29 mouse cellular contexts compared by ENCODE assay signal in genomic region chr2:165363282-165363681, GRCm38 (mm10). TPM values are rescaled to one million over a fixed set of nuclear protein-coding genes. Genes with fewer than 3 reads are reported as not detected.
DNase-seq lines count a peak whose midpoint lies in the region; TF ChIP-seq lines count a peak whose summit lies in the region.
"Had no signal": no experiment of that assay in that cellular context is flagged by ENCODE, and none has a peak within 500 bp of the region (broad histone marks: within the 10 kb centered on the region; RNA-seq: fewer than 3 reads in every experiment).

No protein-coding gene starts in this region.

- peaks cover 9% of the 10 kb centered on the region for H3K4me1 ChIP-seq in testis, adult 2 months (ENCODE audit: control insufficient read depth, insufficient read depth, low read length)

- intact Hi-C loops in left cerebral cortex, adult 2 months (cut with DNase I): no loop called here
- intact Hi-C loops in left cerebral cortex, postnatal 25 days (cut with DNase I): loop anchor here (5.0 kb wide), 2 partner anchors 131 to 406 kb away; partner anchors contain the start of gene Cdh22

- H3K4me3 ChIP-seq in left cerebral cortex, adult 2 months: no peak overlapping the region
- no peak overlapping the region for H3K4me3 ChIP-seq in testis, adult 2 months (ENCODE audit: control insufficient read depth, low read depth, low read length)
- H3K4me3 ChIP-seq: erythroblast, embryonic 14.5 days; forebrain, embryonic 12.5 days; heart, embryonic 10.5 days; liver, embryonic 15.5 days; neural tube, embryonic 15.5 days had no signal

- no peak for TF ChIP-seq POLR2A in testis, adult 2 months (IDR thresholded peaks at IDR 0.05; ENCODE audit: control insufficient read depth, low read depth, low read length)

- no peaks in the 10 kb centered on the region for H3K27me3 ChIP-seq in testis, adult 2 months (ENCODE audit: control insufficient read depth, insufficient read depth, low read length)
- H3K27me3 ChIP-seq: neural tube, embryonic 15.5 days had no signal

- peak; percentile 15 for TF ChIP-seq CTCF in left cerebral cortex, adult 2 months (IDR thresholded peaks at IDR 0.05)
- peak; percentile 33; the same call in 1 of the 2 replicates for TF ChIP-seq CTCF in testis, adult 2 months (IDR thresholded peaks at IDR 0.05; ENCODE audit: control insufficient read depth, insufficient read depth, insufficient replicate concordance, low read depth, low read length)

- no peak for DNase-seq in left cerebral cortex, adult 2 months (ENCODE audit: extremely low spot score in 1 of 2, low spot score in 2 of 2)
- no peak for DNase-seq in left cerebral cortex, postnatal 25 days (ENCODE audit: low spot score in 2 of 2)
- no peak for DNase-seq in testis, postnatal 14 days (ENCODE audit: low spot score)
- DNase-seq in R1 (ENCODE audit: low read depth, low spot score): peak; percentile 62
- DNase-seq in gastrocnemius, adult 18-20 months (ENCODE audit: low spot score): no peak
- no peak for DNase-seq in yolk sac, embryonic 10.5 days (ENCODE audit: low spot score)
- DNase-seq: adrenal gland, adult 8-10 months; cerebellum, adult 8-10 months; cerebellum, postnatal 36 days; embryo, embryonic 11 days; kidney, adult 11 months; lung, postnatal 10 days; right cerebral cortex, adult 18-20 months had no signal

- H3K36me3 ChIP-seq in testis, adult 2 months (ENCODE audit: control insufficient read depth, insufficient read depth, low read length): no peaks in the 10 kb centered on the region
- H3K36me3 ChIP-seq: embryonic facial prominence, embryonic 13.5 days; forebrain, embryonic 12.5 days; heart, embryonic 10.5 days; kidney, embryonic 15.5 days; liver, embryonic 15.5 days; neural tube, embryonic 15.5 days had no signal

- no peak overlapping the region for H3K27ac ChIP-seq in left cerebral cortex, adult 2 months
- no peak overlapping the region for H3K27ac ChIP-seq in testis, adult 2 months (ENCODE audit: control insufficient read depth, insufficient read depth, low read depth, low read length)
- H3K27ac ChIP-seq: embryonic facial prominence, embryonic 13.5 days; forebrain, embryonic 12.5 days; heart, embryonic 10.5 days; kidney, embryonic 15.5 days; liver, embryonic 15.5 days; neural tube, embryonic 15.5 days had no signal

RNA-seq across cellular contexts. Expression of gene Zfp663, which starts 5.2 kb away (rescaled TPM):
- total RNA-seq in left cerebral cortex, adult 2 months (2021): not detected
- under 1 TPM in 1 of 2 experiments, not detected in 1; 0.50 TPM for total RNA-seq in left cerebral cortex, postnatal 25 days (2021)
- not detected in 2 replicates for polyA plus RNA-seq in testis, adult 2 months (2012; rRNA removed)
- not detected for total RNA-seq in gastrocnemius, adult 18-20 months (2021)
- total RNA-seq: adrenal gland, adult 8-10 months; gastrocnemius, adult 8-10 months; hematopoietic stem cell, adult 5-6 weeks had no signal
- polyA plus RNA-seq: activated CD4-positive, CD25-positive, alpha-beta regulatory T cell, adult 4 months; C2C12; erythroblast, embryonic 14.5 days; gonadal fat pad, adult 2 months; heart, postnatal 0 days; large intestine, adult 2 months; liver, embryonic 15.5 days; thymus, postnatal 0 days had no signal

RNA-seq across cellular contexts. Expression of gene Zfp334, which starts 24.8 kb away (rescaled TPM):
- 10 to 100 TPM; 15.4 to 18.2 TPM for total RNA-seq in left cerebral cortex, adult 2 months (2021)
- 10 to 100 TPM; 14.0 to 14.2 TPM for total RNA-seq in left cerebral cortex, postnatal 25 days (2021)
- polyA plus RNA-seq in testis, adult 2 months (2012; rRNA removed): 0.99 and 1.1 TPM in 2 replicates
- 1 to 10 TPM; 2.3 to 2.5 TPM for total RNA-seq in gastrocnemius, adult 18-20 months (2021)
- total RNA-seq: hematopoietic stem cell, adult 5-6 weeks had no signal
- polyA plus RNA-seq: erythroblast, embryonic 14.5 days had no signal

RNA-seq across cellular contexts. Expression of gene Ocstamp, which starts 36.9 kb away (rescaled TPM):
- not detected for total RNA-seq in left cerebral cortex, adult 2 months (2021)
- not detected for total RNA-seq in left cerebral cortex, postnatal 25 days (2021)
- 0.07 and 0.08 TPM in 2 replicates for polyA plus RNA-seq in testis, adult 2 months (2012; rRNA removed)
- total RNA-seq in gastrocnemius, adult 18-20 months (2021): under 1 TPM in 1 of 2 experiments, not detected in 1; 0.18 TPM
- total RNA-seq: hematopoietic stem cell, adult 5-6 weeks had no signal
- polyA plus RNA-seq: activated CD4-positive, CD25-positive, alpha-beta regulatory T cell, adult 4 months; C2C12; embryonic facial prominence, embryonic 13.5 days; thymus, postnatal 0 days had no signal

RNA-seq across cellular contexts. Expression of gene Elmo2, which starts 37.0 kb away (rescaled TPM):
- 100 to 1,000 TPM; 164 to 173 TPM for total RNA-seq in left cerebral cortex, adult 2 months (2021)
- 100 to 1,000 TPM; 171 to 173 TPM for total RNA-seq in left cerebral cortex, postnatal 25 days (2021)
- polyA plus RNA-seq in testis, adult 2 months (2012; rRNA removed): 13.8 and 14.3 TPM in 2 replicates
- total RNA-seq in gastrocnemius, adult 18-20 months (2021): 10 to 100 TPM; 12.4 TPM

Comparison
In these comparisons a context has a peak if more than half of its experiments do, and no peak if none do; other contexts are left out.
1. RNA of gene Zfp334, which starts 24.8 kb away (total RNA-seq): 15.4 to 18.2 TPM in left cerebral cortex, adult 2 months and 14.0 to 14.2 TPM in left cerebral cortex, postnatal 25 days; 2.3 to 2.5 TPM in gastrocnemius, adult 18-20 months; every median in the first group is over 4 times any median in the second.